Mouse (Mus musculus): ENCODE data around the gene Mup12.
"Not testable (repeated sequence)": the region's sequence is repeated elsewhere in the genome, so short reads cannot be mapped to it uniquely, and the experiment has no call there.

Gene Mup12

GRCm38 (mm10) chr4:60741226-60741625, at the start of gene Mup12:
Gene Mup12 (minus strand): TSS chr4:60741326.
- DNase-seq (ENCODE audit: low spot score in 2 of 2), result not testable (repeated sequence)
